Mouse (Mus musculus) spleen, postnatal 10 days (tissue): ENCODE results near the gene Vmn1r165.
"Not testable (repeated sequence)": the region's sequence is repeated elsewhere in the genome, so short reads cannot be mapped to it uniquely, and the experiment has no call there.

Source experiments
- DNase-seq, 2 experiments: peaks; one replicate each; pipeline ENCODE4 v3.0.0; 2021 to 2022; ENCODE audit warnings: low spot score in 2 of 2

Gene Vmn1r165

GRCm38 (mm10) chr7:23217032-23217431, at the start of gene Vmn1r165:
Gene Vmn1r165 (plus strand): TSS chr7:23217332.
- not testable (repeated sequence) for DNase-seq

- DNase-seq, result not testable (repeated sequence)
Measured at GRCm38 (mm10) chr7:23251582-23251981, 34.5 kb downstream of the Vmn1r165 start, which contains the start of gene Vmn1r166. Gene Vmn1r166 (minus strand): TSS chr7:23251682.
